Mouse (Mus musculus): ENCODE data around the gene Smc1b.
"Not testable (repeated sequence)": the region's sequence is repeated elsewhere in the genome, so short reads cannot be mapped to it uniquely, and the experiment has no call there.

The Smc1b gene

GRCm38 (mm10) chr15:85135143-85135542 is 3.4 kb upstream of the Smc1b start:
- DNase-seq (ENCODE audit: low spot score in 2 of 2), result no peak

- no peak for DNase-seq (ENCODE audit: low spot score in 2 of 2)
These were observed 393 bp upstream of the Smc1b start for GRCm38 (mm10) chr15:85132193-85132520.

- DNase-seq (ENCODE audit: low spot score in 2 of 2), result no peak
These were observed 46.1 kb downstream of the Smc1b start for GRCm38 (mm10) chr15:85085641-85086040.

- DNase-seq (ENCODE audit: low spot score in 2 of 2), result no peak
These were observed 59.1 kb downstream of the Smc1b start for GRCm38 (mm10) chr15:85072651-85073050.

- no peak for DNase-seq (ENCODE audit: low spot score in 2 of 2)
These were observed 61.2 kb downstream of the Smc1b start for GRCm38 (mm10) chr15:85070561-85070960.

GRCm38 (mm10) chr15:85063421-85063820 is 68.3 kb downstream of the Smc1b start:
- no peak for DNase-seq (ENCODE audit: low spot score in 2 of 2)

GRCm38 (mm10) chr15:85055186-85055585 is 76.6 kb downstream of the Smc1b start:
- DNase-seq (ENCODE audit: low spot score in 2 of 2), result no peak

- no peak for DNase-seq (ENCODE audit: low spot score in 2 of 2)
These were observed 77.7 kb downstream of the Smc1b start for GRCm38 (mm10) chr15:85054098-85054497.

GRCm38 (mm10) chr15:85049758-85050157 is 82.0 kb downstream of the Smc1b start:
- no peak for DNase-seq (ENCODE audit: low spot score in 2 of 2)

- no peak for DNase-seq (ENCODE audit: low spot score in 2 of 2)
These were observed 83.9 kb downstream of the Smc1b start for GRCm38 (mm10) chr15:85047865-85048264.

GRCm38 (mm10) chr15:85046230-85046950 is 85.4 kb downstream of the Smc1b start:
- no peak for DNase-seq (ENCODE audit: low spot score in 2 of 2)

GRCm38 (mm10) chr15:85043761-85044160 is 88.0 kb downstream of the Smc1b start:
- no peak for DNase-seq (ENCODE audit: low spot score in 2 of 2)

- DNase-seq (ENCODE audit: low spot score in 2 of 2), result no peak
These were observed 88.6 kb downstream of the Smc1b start for GRCm38 (mm10) chr15:85043116-85043515.

GRCm38 (mm10) chr15:85042361-85042954 is 89.3 kb downstream of the Smc1b start:
- DNase-seq (ENCODE audit: low spot score in 2 of 2), result peak; percentile 67 to 76

- no peak for DNase-seq (ENCODE audit: low spot score in 2 of 2)
These were observed 90.1 kb downstream of the Smc1b start for GRCm38 (mm10) chr15:85041546-85042225.

GRCm38 (mm10) chr15:85037343-85037690 is 94.4 kb downstream of the Smc1b start:
- no peak for DNase-seq (ENCODE audit: low spot score in 2 of 2)

GRCm38 (mm10) chr15:85036566-85037342 is 95.0 kb downstream of the Smc1b start:
- peak; percentile 97 to 98 for DNase-seq (ENCODE audit: low spot score in 2 of 2)

GRCm38 (mm10) chr15:85033916-85034315 is 97.8 kb downstream of the Smc1b start:
- not testable (repeated sequence) for DNase-seq (ENCODE audit: low spot score in 2 of 2)

GRCm38 (mm10) chr15:85031866-85032265 is 99.9 kb downstream of the Smc1b start:
- DNase-seq (ENCODE audit: low spot score in 2 of 2), result no peak

- DNase-seq (ENCODE audit: low spot score in 2 of 2), result not testable (repeated sequence)
These were observed 101.1 kb downstream of the Smc1b start for GRCm38 (mm10) chr15:85030643-85031042.

- DNase-seq (ENCODE audit: low spot score in 2 of 2), result not testable (repeated sequence)
These were observed 103.1 kb downstream of the Smc1b start, which contains the start of gene Fam118a for GRCm38 (mm10) chr15:85028648-85029047. TSS of gene Fam118a (plus strand) at chr15:85028948.

- no peak for DNase-seq (ENCODE audit: low spot score in 2 of 2)
These were observed 104.0 kb downstream of the Smc1b start for GRCm38 (mm10) chr15:85027740-85028139.
